Mouse (Mus musculus) adrenal gland, adult 8-10 months (tissue): ENCODE data around the gene Gata5. TPM values are rescaled to one million over a fixed set of nuclear protein-coding genes. Genes with fewer than 3 reads are reported as not detected.

ENCODE experiments used
- DNase-seq: peaks from one replicate; pipeline ENCODE4 v3.0.0; 2022
- total RNA-seq, 4 experiments: library from RNA; stranded (reverse); gene quantifications; 2 replicates each; pipeline ENCODE4 v1.2.4; 2022

Gene Gata5
- total RNA-seq, result under 1 TPM in 2 of 4 experiments, not detected in 2; 0.07 to 0.09 TPM

- DNase-seq, result no peak
These were observed at the start of gene Gata5 for GRCm38 (mm10) chr2:180334551-180334986. Gene Gata5 (minus strand): TSS chr2:180334699.

- DNase-seq, result no peak
These were observed 42.2 kb upstream of the Gata5 start for GRCm38 (mm10) chr2:180376730-180377129.

GRCm38 (mm10) chr2:180373256-180373655, 38.8 kb upstream of the Gata5 start:
- peak; percentile 57 for DNase-seq

DNA sequence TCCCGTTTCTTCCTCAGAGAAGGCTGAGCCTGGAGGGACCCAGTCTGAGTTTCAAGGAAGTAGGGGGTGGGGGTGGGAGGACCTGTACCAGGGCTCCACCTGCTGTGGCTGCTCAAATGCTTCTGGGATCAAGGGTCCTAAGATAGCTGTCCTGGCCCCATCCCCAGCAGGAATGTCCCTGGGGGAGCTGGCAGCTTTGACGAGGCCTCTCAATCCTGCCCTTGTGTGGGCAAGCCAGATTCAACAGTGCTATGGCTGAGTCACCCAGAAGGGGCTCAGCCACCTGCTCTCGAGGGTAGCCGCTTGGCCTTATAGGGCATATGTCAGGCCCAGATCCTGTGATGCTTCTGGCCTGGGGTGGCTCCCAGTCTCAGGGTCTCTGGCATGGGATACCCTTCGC, 33.9 kb upstream of the Gata5 start:
- DNase-seq, result no peak

GRCm38 (mm10) chr2:180367350-180367749, 32.9 kb upstream of the Gata5 start:
- no peak for DNase-seq

DNA sequence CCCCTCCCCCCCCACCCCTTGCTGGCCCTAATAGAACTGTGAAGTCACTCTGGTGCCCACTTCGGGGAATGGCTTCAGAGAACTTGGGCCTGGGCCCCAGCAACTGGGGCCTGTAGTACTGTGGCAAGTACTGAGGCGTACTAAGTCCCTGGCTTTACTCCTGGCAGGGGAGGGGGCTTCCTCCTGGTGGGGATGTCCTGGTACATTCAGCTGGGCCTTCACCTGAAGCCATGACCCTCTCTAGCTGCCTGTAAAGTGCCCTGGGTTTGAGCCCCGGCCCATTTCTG, 28.9 kb upstream of the Gata5 start:
- no peak for DNase-seq

GRCm38 (mm10) chr2:180362585-180363433, 28.3 kb upstream of the Gata5 start:
- DNase-seq, result no peak

DNA sequence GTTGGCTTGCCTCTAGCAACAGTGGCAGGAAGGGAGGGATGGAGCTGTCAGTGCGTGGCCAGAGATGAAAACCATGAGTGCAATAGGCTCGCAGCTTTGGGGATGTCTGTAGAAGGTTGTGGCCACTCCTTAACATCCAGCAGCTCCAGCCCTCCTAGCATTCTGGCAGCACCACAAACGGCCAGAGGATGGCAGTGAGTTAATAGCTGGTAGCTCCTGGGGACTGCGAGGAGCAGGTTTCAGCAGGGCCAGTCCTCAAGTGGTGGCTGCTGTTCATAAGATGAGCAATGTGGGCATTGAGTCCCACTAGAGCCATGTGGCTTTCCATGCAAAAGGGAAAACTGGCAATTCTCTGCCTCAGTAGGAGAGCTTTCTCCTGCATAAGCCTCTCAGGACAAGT, 24.6 kb upstream of the Gata5 start:
- DNase-seq, result no peak

DNA sequence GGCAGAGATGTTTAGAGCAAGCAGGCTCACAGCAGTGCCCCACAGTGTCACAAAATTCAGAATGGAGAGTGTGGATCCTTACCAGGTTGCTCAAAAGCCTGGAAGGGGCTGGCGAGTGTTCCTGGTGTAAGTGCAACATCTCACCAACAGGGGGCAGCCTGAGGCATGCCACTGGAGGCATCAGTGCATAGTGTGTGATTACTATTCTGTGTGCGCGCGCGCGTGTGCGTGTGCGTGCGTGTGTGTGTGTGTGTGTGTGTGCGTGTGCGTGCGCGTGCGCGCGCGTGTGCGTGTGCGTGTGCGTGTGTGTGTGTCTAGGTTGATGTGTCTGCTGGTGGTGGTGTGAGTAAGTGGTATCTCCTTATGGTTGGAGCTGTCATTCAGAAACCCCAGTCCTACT, 18.8 kb upstream of the Gata5 start:
- no peak for DNase-seq

- DNase-seq, result no peak
These were observed 16.2 kb upstream of the Gata5 start for GRCm38 (mm10) chr2:180350700-180351099.

DNA sequence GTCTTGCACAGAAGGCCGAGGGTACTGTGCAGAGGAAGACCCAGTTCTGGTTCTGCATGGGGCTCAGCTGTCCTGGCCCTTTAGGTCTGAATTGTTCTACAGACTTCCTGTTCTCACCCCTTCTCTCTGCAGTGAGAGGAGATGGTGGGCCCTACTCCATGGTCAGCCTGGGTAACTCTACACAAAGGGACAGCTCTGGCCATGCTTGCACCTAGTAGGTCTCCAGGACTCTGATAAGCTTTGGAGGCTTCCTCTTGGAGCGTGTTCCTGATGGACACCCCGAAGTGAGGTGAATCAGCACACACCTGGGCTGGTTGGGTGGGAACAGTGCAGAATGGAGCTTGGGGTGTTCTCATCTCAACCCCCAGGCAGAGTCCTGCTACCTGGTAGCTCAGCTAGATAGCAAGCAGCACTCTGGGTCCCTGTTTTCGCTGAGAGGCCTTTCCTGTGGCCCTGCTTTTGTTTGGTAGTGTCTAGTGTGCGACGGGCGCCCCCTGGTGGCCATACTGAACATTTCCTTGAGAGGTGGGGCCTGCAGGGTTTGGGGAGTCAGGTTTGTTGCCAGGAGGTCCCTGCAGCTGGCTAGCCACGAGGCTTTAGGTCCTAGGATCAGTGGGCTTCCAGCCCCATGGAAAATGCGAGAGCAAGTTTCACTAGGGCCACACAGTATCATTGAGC, 12.5 kb upstream of the Gata5 start:
- DNase-seq, result peak; percentile 55

DNA sequence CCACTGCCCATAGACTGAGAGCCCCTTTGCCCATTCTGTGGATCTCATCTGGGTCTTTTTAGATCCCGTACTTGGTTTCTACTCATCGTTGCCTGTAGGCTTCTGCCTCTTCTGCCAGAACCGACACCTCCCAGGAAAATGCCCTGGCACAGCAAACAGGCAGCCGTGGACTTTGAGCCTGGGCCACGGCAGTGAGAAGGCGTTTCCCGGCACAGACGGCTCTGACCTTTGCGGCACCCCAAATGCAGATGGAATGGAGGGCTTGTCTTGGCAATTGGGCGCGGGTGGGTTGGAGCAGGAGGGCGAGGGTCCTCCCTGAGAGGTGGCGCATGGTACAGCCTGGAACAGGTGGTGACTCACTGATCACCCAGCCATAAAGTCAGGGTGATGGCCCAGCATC, 8.6 kb upstream of the Gata5 start:
- no peak for DNase-seq

DNA sequence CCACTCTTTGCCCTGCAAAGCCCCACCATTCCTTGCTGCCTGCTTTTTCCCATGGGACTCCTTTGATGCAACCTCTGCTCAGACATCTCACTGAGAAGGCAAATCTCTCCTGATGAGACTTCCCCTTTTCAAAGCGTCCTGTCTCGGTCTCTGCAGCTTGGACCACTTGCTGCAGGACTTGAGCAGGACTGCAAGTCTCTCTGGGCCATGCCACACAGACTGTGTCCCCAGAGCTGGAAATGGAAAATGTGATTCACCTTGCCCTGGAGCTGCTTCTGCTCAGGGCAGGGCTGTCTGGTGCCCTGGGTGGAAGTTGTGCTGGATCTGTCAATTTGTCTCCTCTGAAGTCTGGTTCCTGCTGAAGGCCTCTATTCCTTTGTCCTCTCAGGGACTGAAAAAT, 7.7 kb upstream of the Gata5 start:
- no peak for DNase-seq

DNA sequence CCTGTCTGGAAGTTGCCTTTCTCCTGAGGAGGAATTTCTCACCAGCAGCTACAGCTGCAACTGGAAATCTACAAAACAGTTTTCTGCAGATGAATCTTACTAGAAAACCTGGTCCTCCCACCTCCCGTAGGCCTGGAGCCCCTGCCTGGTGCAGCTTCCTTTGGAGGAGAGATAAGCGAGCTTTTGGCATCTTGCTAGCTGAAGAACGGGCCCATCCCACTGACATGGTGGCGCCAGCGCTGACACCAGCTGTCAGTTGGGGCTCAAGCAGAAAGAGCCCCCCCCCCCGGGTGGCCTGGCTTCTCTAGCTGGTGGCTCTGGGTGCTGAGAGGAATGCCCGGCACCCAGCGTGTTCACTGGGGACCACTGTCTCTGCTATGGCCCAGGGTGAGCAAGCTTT, 6.7 kb upstream of the Gata5 start:
- no peak for DNase-seq

- no peak for DNase-seq
These were observed 5.4 kb upstream of the Gata5 start for GRCm38 (mm10) chr2:180339886-180340285.

DNA sequence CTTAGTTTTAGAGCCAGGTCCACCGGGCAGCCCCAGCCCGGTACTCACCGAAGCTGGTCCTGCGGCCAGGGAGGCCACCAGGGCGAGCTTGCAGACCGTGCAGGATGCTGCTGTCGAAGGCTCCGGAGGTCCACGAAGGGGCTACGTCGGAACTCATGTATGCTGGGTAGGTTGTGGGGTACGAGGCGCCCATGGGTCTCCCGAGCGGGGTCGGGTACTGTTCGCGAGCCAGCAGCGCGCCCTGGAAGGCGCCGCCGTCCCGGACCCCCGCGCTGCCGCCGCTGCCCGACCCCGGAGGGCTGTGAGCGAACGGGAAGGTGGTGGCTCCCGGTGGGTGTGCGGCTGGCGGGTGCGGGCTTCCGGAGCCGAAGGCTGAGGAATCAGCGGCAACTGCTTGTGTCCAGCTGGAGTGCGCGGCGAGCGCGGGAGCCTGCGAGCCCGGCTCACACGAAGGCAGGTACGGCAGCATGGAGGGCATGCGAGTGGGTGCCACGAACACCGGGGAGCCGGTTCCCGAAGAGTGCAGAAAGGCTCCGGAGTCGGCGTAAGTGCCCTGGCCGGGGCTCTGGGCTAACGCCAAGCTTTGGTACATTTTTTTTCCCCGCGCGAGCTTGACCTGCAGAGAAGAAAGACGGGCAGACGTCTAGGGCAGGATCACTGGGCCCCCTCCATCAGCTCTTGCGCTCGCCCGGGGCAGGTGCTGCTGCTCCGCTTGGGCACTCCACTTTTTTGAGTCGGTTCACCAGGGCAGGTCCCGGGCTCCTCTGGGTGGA, 535 bp downstream of the Gata5 start:
- DNase-seq, result no peak

DNA sequence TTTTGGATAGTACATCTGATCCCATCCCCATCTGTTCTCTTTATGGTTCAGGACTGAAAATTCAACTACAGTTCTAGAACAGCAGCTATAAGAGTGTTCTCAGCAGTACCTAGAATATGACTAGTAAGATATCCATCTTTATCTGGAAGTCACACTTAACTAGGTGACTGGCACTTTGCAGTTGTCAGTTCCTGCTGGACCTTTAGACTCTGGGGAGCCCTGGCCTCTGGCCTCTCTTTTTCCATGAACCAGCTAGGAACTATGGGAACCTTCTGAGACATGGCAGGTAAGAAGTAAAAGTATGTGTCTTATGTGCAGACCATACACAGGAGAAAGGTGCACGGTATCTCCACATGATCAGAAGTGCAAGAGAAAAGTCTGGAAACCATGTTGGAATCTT, 5.0 kb downstream of the Gata5 start:
- DNase-seq, result no peak

GRCm38 (mm10) chr2:180322674-180323355, 11.7 kb downstream of the Gata5 start:
- DNase-seq, result no peak

- DNase-seq, result no peak
These were observed 14.3 kb downstream of the Gata5 start for GRCm38 (mm10) chr2:180320216-180320615.

- no peak for DNase-seq
These were observed 16.9 kb downstream of the Gata5 start for GRCm38 (mm10) chr2:180317591-180317990.

GRCm38 (mm10) chr2:180314292-180314691, 20.2 kb downstream of the Gata5 start:
- no peak for DNase-seq

DNA sequence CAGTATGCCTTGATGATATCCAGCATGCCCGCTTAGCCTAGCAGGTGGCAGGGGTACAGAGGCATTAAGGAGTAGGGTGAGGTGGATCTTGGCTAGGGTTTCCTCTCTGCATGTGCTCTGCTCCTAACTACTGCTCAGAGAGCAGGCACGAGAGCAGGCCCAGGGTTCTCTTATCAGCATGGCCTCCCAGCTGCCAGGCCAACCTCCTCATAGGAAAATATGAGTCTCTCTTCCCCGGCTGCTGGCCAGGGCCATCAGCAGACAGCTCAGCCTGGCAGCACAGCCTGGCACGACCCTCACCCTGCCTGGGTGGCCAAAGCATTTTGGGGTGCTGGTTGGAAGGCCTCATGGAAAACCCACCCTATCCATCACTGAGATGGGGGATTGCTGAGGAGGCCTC, 23.4 kb downstream of the Gata5 start:
- DNase-seq, result no peak

DNA sequence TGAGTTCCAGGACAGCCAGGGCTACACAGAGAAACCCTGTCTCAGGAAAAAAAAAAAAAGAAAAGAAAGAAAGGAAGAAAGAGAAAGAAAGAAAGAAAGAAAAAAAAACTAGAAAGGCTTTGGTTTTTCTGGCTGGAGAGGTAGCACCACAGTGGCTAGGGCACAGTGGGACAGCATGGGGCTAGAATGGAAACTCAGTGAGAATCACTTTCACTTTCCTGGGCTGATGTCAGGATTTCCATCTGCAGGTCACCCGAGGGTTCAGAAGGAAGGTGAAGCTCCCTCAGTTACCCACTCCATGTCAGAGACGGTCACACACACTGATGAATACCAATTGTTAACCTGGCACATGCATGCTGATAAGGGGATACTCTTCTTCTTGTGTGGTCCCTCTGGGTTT, 26.8 kb downstream of the Gata5 start:
- no peak for DNase-seq
